Mouse (Mus musculus): ENCODE data around the gene Tbc1d24. TPM values are rescaled to one million over a fixed set of nuclear protein-coding genes. Genes with fewer than 3 reads are reported as not detected.
A peak's percentile ranks its signal among the peaks of the same experiment; 100 is the strongest.

Gene Tbc1d24
- polyA plus RNA-seq, 1 experiment from 2014 or later, result 1.8 TPM

DNA sequence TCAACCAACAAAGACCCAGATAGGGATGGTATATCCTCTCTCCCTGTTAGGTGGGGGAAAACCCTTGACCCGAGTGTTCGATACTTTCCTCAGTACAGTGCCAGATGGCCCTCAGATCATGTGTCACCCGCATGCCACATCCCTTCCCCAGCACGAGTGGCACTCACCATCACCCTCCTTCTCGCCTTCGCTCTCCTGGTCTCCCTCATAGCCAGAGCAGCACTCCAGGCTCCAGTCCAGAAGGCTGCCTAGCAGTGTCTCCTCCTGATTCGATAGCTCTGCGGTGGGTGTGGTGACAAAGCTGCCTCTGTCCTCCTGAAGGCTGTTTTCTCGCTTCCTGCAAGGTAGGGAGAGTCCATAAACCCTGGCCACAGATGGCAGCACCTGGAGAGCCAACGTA lies 19.4 kb upstream of the Tbc1d24 start:
- peaks cover 11% of the 10 kb centered on the region; the same call in 1 of the 2 replicates for H3K36me3 ChIP-seq (ENCODE audit: insufficient read depth, low read length)
- WGBS, result 90% methylated on average over 10 of the region's 10 CpGs

DNA sequence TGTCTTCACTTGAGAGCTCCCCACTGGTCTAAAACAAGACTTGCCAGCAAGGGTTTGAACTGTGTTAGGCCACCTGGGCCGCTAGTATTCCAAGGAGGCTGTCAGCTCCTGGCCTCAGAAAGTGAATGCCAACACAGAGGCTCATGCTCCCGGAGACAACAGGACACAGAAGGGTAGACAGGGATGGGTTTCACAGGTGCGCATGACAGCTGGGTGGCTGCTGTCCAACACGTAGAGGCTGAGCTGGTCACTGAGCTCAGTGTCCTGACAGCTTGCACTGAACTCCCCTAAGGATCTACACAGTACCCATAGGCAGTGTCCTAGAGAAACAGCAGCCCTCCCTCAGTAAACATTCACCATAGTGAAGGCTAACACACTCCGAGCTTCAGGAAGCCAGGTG lies 18.2 kb upstream of the Tbc1d24 start:
- no peak for ATAC-seq
- no peaks in the 10 kb centered on the region for H3K27me3 ChIP-seq (replicated peaks; ENCODE audit: insufficient read depth, low read length)
- no peak overlapping the region for H3K27ac ChIP-seq (ENCODE audit: low read length)
- no peak overlapping the region for H3K9ac ChIP-seq (replicated peaks; ENCODE audit: low read depth)
- peaks cover 11% of the 10 kb centered on the region; the same call in 1 of the 2 replicates for H3K36me3 ChIP-seq (ENCODE audit: insufficient read depth, low read length)
- H3K4me2 ChIP-seq (replicated peaks; ENCODE audit: low read depth, low read length), result no peak overlapping the region
- no peak overlapping the region for H3K4me3 ChIP-seq (ENCODE audit: low read depth, low read length)
- H3K9me3 ChIP-seq (ENCODE audit: low read length), result no peaks in the 10 kb centered on the region
- no peak for TF ChIP-seq CTCF (IDR thresholded peaks at IDR 0.05)
- no peak for TF ChIP-seq EP300 (IDR thresholded peaks at IDR 0.05)
- 86% methylated on average over 5 of the region's 5 CpGs for WGBS
- peaks cover 4% of the 10 kb centered on the region; the same call in 1 of the 2 replicates for H3K4me1 ChIP-seq (ENCODE audit: insufficient read depth, low read depth, low read length)
- DNase-seq (ENCODE audit: low spot score), result no peak

More for the DNA sequence above, 19.4 kb upstream of the Tbc1d24 start:
- TF ChIP-seq CTCF (IDR thresholded peaks at IDR 0.05) (no peak), EP300 (IDR thresholded peaks at IDR 0.05) (no peak)
- ATAC-seq (no peak), DNase-seq (ENCODE audit: low spot score) (no peak)
- Histone ChIP-seq H3K4me1 (ENCODE audit: insufficient read depth, low read depth, low read length) (peaks cover 4% of the 10 kb centered on the region; the same call in 1 of the 2 replicates), H3K4me3 (ENCODE audit: low read depth, low read length) (no peak overlapping the region), H3K27ac (ENCODE audit: low read length) (no peak overlapping the region), H3K9ac (replicated peaks; ENCODE audit: low read depth) (no peak overlapping the region), H3K9me3 (ENCODE audit: low read length) (no peaks in the 10 kb centered on the region), H3K4me2 (replicated peaks; ENCODE audit: low read depth, low read length) (no peak overlapping the region), H3K27me3 (replicated peaks; ENCODE audit: insufficient read depth, low read length) (no peaks in the 10 kb centered on the region)

GRCm38 (mm10) chr17:24222653-24223052 lies 17.3 kb upstream of the Tbc1d24 start:
- no peak overlapping the region for H3K4me2 ChIP-seq (replicated peaks; ENCODE audit: low read depth, low read length)
- no peaks in the 10 kb centered on the region for H3K9me3 ChIP-seq (ENCODE audit: low read length)
- ATAC-seq, result no peak
- peaks cover 8% of the 10 kb centered on the region; the same call in 1 of the 2 replicates for H3K36me3 ChIP-seq (ENCODE audit: insufficient read depth, low read length)
- TF ChIP-seq CTCF (IDR thresholded peaks at IDR 0.05), result no peak
- TF ChIP-seq EP300 (IDR thresholded peaks at IDR 0.05), result no peak
- H3K27ac ChIP-seq (ENCODE audit: low read length), result no peak overlapping the region
- no peaks in the 10 kb centered on the region for H3K27me3 ChIP-seq (replicated peaks; ENCODE audit: insufficient read depth, low read length)
- no peak overlapping the region for H3K9ac ChIP-seq (replicated peaks; ENCODE audit: low read depth)
- DNase-seq (ENCODE audit: low spot score), result no peak
- H3K4me3 ChIP-seq (ENCODE audit: low read depth, low read length), result no peak overlapping the region
- peaks cover 4% of the 10 kb centered on the region; the same call in 1 of the 2 replicates for H3K4me1 ChIP-seq (ENCODE audit: insufficient read depth, low read depth, low read length)
- 76% methylated on average over 6 of the region's 6 CpGs for WGBS

GRCm38 (mm10) chr17:24220435-24221411 lies 15.4 kb upstream of the Tbc1d24 start, which contains the start of gene Tedc2:
Gene Tedc2, minus strand, starts transcription at chr17:24220851.
- peak within 1 kb of the TSS; percentile 74 for H3K4me3 ChIP-seq (ENCODE audit: low read depth, low read length)
- H3K36me3 ChIP-seq (ENCODE audit: insufficient read depth, low read length), result 0 out of 2 replicates have a peak, but pooled peaks cover 4% of the 10 kb centered on the region
- peak within 1 kb of the TSS; percentile 68 for H3K27ac ChIP-seq (ENCODE audit: low read length)

GRCm38 (mm10) chr17:24216836-24217235 lies 11.5 kb upstream of the Tbc1d24 start:
- no peak for ATAC-seq
- H3K4me1 ChIP-seq (ENCODE audit: insufficient read depth, low read depth, low read length), result peaks cover 9% of the 10 kb centered on the region
- H3K4me2 ChIP-seq (replicated peaks; ENCODE audit: low read depth, low read length), result no peak overlapping the region
- peaks cover 10% of the 10 kb centered on the region; the same call in 1 of the 2 replicates for H3K36me3 ChIP-seq (ENCODE audit: insufficient read depth, low read length)
- no peak overlapping the region for H3K27ac ChIP-seq (ENCODE audit: low read length)
- H3K27me3 ChIP-seq (replicated peaks; ENCODE audit: insufficient read depth, low read length), result no peaks in the 10 kb centered on the region
- H3K4me3 ChIP-seq (ENCODE audit: low read depth, low read length), result no peak overlapping the region
- TF ChIP-seq EP300 (IDR thresholded peaks at IDR 0.05) (no peak), CTCF (IDR thresholded peaks at IDR 0.05) (no peak)
- no peaks in the 10 kb centered on the region for H3K9me3 ChIP-seq (ENCODE audit: low read length)
- WGBS, result 77% methylated on average over 4 of the region's 4 CpGs
- no peak overlapping the region for H3K9ac ChIP-seq (replicated peaks; ENCODE audit: low read depth)
- no peak for DNase-seq (ENCODE audit: low spot score)

More at GRCm38 (mm10) chr17:24220435-24221411, 15.4 kb upstream of the Tbc1d24 start, which contains the start of gene Tedc2:
- Histone ChIP-seq H3K4me2 (replicated peaks; ENCODE audit: low read depth, low read length) (peak within 1 kb of the TSS; percentile 89), H3K9ac (replicated peaks; ENCODE audit: low read depth) (peak within 1 kb of the TSS; percentile 52), H3K4me1 (ENCODE audit: insufficient read depth, low read depth, low read length) (peaks cover 4% of the 10 kb centered on the region; the same call in 1 of the 2 replicates), H3K9me3 (ENCODE audit: low read length) (no peaks in the 10 kb centered on the region), H3K27me3 (replicated peaks; ENCODE audit: insufficient read depth, low read length) (no peaks in the 10 kb centered on the region)
- peak; percentile 96 for ATAC-seq
- no peak for TF ChIP-seq CTCF (IDR thresholded peaks at IDR 0.05)
- peak; percentile 33; the same call in 1 of the 2 replicates for TF ChIP-seq EP300 (IDR thresholded peaks at IDR 0.05)
- WGBS, result 3% methylated on average over 40 of the region's 41 CpGs
- peak; percentile 96 for DNase-seq (ENCODE audit: low spot score)

GRCm38 (mm10) chr17:24213186-24213585 lies 7.8 kb upstream of the Tbc1d24 start:
- WGBS, result 46% methylated on average over 6 of the region's 6 CpGs
- peak; percentile 67 for DNase-seq (ENCODE audit: low spot score)
- H3K9me3 ChIP-seq (ENCODE audit: low read length), result no peaks in the 10 kb centered on the region
- no peak overlapping the region for H3K4me3 ChIP-seq (ENCODE audit: low read depth, low read length)
- TF ChIP-seq CTCF (IDR thresholded peaks at IDR 0.05), result no peak
- no peak for TF ChIP-seq EP300 (IDR thresholded peaks at IDR 0.05)
- H3K4me2 ChIP-seq (replicated peaks; ENCODE audit: low read depth, low read length), result no peak overlapping the region
- peak; percentile 5; the same call in 1 of the 2 replicates for ATAC-seq
- peaks cover 10% of the 10 kb centered on the region; the same call in 1 of the 2 replicates for H3K36me3 ChIP-seq (ENCODE audit: insufficient read depth, low read length)
- no peak overlapping the region for H3K9ac ChIP-seq (replicated peaks; ENCODE audit: low read depth)
- 0 out of 2 replicates have a peak overlapping the region, but pooled peaks have one; percentile 16 for H3K27ac ChIP-seq (ENCODE audit: low read length)
- H3K27me3 ChIP-seq (replicated peaks; ENCODE audit: insufficient read depth, low read length), result 0 out of 2 replicates have a peak, but pooled peaks cover 3% of the 10 kb centered on the region
- peaks cover 21% of the 10 kb centered on the region for H3K4me1 ChIP-seq (ENCODE audit: insufficient read depth, low read depth, low read length)

Data from lung, postnatal 0 days (tissue).